Mouse (Mus musculus): ENCODE data around the gene Sf1. TPM values are rescaled to one million over a fixed set of nuclear protein-coding genes. Genes with fewer than 3 reads are reported as not detected.

Gene Sf1
- polyA plus RNA-seq, 1 experiment from 2014 or later = 86.7 TPM

GRCm38 (mm10) chr19:6407816-6408510 is 44.5 kb downstream of the Sf1 start:
- ATAC-seq (replicated peaks; ENCODE audit: extremely low read depth, insufficient read depth, low FRiP score) = no peak
- WGBS = 68% methylated on average over 16 of the region's 16 CpGs
- H3K36me3 ChIP-seq (ENCODE audit: control insufficient read depth, insufficient read depth) = no peaks in the 10 kb centered on the region

GRCm38 (mm10) chr19:6408749-6409148 is 45.3 kb downstream of the Sf1 start:
- no peaks in the 10 kb centered on the region for H3K9me3 ChIP-seq (replicated peaks; ENCODE audit: control insufficient read depth, low read length)
- H3K4me1 ChIP-seq (ENCODE audit: control insufficient read depth, insufficient read depth, low read length) = no peaks in the 10 kb centered on the region
- H3K27ac ChIP-seq (ENCODE audit: low read length) = no peak overlapping the region
- no peaks in the 10 kb centered on the region for H3K27me3 ChIP-seq (ENCODE audit: control insufficient read depth, insufficient read depth, low read length)
- 68% methylated on average over 8 of the region's 8 CpGs for WGBS
- ATAC-seq (replicated peaks; ENCODE audit: extremely low read depth, insufficient read depth, low FRiP score) = no peak
- no peaks in the 10 kb centered on the region for H3K36me3 ChIP-seq (ENCODE audit: control insufficient read depth, insufficient read depth)
- no peak overlapping the region for H3K4me3 ChIP-seq (ENCODE audit: low read length)
- no peak overlapping the region for H3K4me2 ChIP-seq (ENCODE audit: low read depth, low read length)
- H3K9ac ChIP-seq (ENCODE audit: low read length) = no peak overlapping the region

More at GRCm38 (mm10) chr19:6407816-6408510, 44.5 kb downstream of the Sf1 start:
- Histone ChIP-seq H3K4me2 (ENCODE audit: low read depth, low read length) (no peak overlapping the region), H3K27me3 (ENCODE audit: control insufficient read depth, insufficient read depth, low read length) (no peaks in the 10 kb centered on the region), H3K4me3 (ENCODE audit: low read length) (no peak overlapping the region), H3K27ac (ENCODE audit: low read length) (no peak overlapping the region), H3K4me1 (ENCODE audit: control insufficient read depth, insufficient read depth, low read length) (no peaks in the 10 kb centered on the region), H3K9me3 (replicated peaks; ENCODE audit: control insufficient read depth, low read length) (no peaks in the 10 kb centered on the region), H3K9ac (ENCODE audit: low read length) (no peak overlapping the region)

GRCm38 (mm10) chr19:6409176-6409575 is 45.7 kb downstream of the Sf1 start:
- 68% methylated on average over 5 of the region's 5 CpGs for WGBS
- H3K9ac ChIP-seq (ENCODE audit: low read length) = no peak overlapping the region
- H3K4me3 ChIP-seq (ENCODE audit: low read length) = no peak overlapping the region
- H3K36me3 ChIP-seq (ENCODE audit: control insufficient read depth, insufficient read depth) = no peaks in the 10 kb centered on the region
- no peak overlapping the region for H3K4me2 ChIP-seq (ENCODE audit: low read depth, low read length)
- no peak for ATAC-seq (replicated peaks; ENCODE audit: extremely low read depth, insufficient read depth, low FRiP score)
- no peaks in the 10 kb centered on the region for H3K27me3 ChIP-seq (ENCODE audit: control insufficient read depth, insufficient read depth, low read length)
- no peak overlapping the region for H3K27ac ChIP-seq (ENCODE audit: low read length)
- no peaks in the 10 kb centered on the region for H3K9me3 ChIP-seq (replicated peaks; ENCODE audit: control insufficient read depth, low read length)
- H3K4me1 ChIP-seq (ENCODE audit: control insufficient read depth, insufficient read depth, low read length) = no peaks in the 10 kb centered on the region

GRCm38 (mm10) chr19:6409936-6410335 is 46.4 kb downstream of the Sf1 start:
- H3K27ac ChIP-seq (ENCODE audit: low read length) = no peak overlapping the region
- ATAC-seq (replicated peaks; ENCODE audit: extremely low read depth, insufficient read depth, low FRiP score) = no peak
- no peaks in the 10 kb centered on the region for H3K36me3 ChIP-seq (ENCODE audit: control insufficient read depth, insufficient read depth)
- H3K27me3 ChIP-seq (ENCODE audit: control insufficient read depth, insufficient read depth, low read length) = no peaks in the 10 kb centered on the region
- no peak overlapping the region for H3K9ac ChIP-seq (ENCODE audit: low read length)
- no peak overlapping the region for H3K4me3 ChIP-seq (ENCODE audit: low read length)
- 74% methylated on average over 5 of the region's 5 CpGs for WGBS
- no peaks in the 10 kb centered on the region for H3K9me3 ChIP-seq (replicated peaks; ENCODE audit: control insufficient read depth, low read length)
- no peaks in the 10 kb centered on the region for H3K4me1 ChIP-seq (ENCODE audit: control insufficient read depth, insufficient read depth, low read length)
- no peak overlapping the region for H3K4me2 ChIP-seq (ENCODE audit: low read depth, low read length)

GRCm38 (mm10) chr19:6412798-6413197 is 49.3 kb downstream of the Sf1 start:
- no peak for ATAC-seq (replicated peaks; ENCODE audit: extremely low read depth, insufficient read depth, low FRiP score)
- peaks cover 7% of the 10 kb centered on the region for H3K27me3 ChIP-seq (ENCODE audit: control insufficient read depth, insufficient read depth, low read length)
- 56% methylated on average over 14 of the region's 14 CpGs for WGBS

GRCm38 (mm10) chr19:6415454-6415853 is 52.0 kb downstream of the Sf1 start:
- Histone ChIP-seq H3K27me3 (ENCODE audit: control insufficient read depth, insufficient read depth, low read length) (peaks cover 30% of the 10 kb centered on the region), H3K4me1 (ENCODE audit: control insufficient read depth, insufficient read depth, low read length) (peaks cover 9% of the 10 kb centered on the region; the same call in 1 of the 2 replicates), H3K27ac (ENCODE audit: low read length) (no peak overlapping the region), H3K9me3 (replicated peaks; ENCODE audit: control insufficient read depth, low read length) (no peaks in the 10 kb centered on the region), H3K9ac (ENCODE audit: low read length) (no peak overlapping the region), H3K4me2 (ENCODE audit: low read depth, low read length) (no peak overlapping the region), H3K36me3 (ENCODE audit: control insufficient read depth, insufficient read depth) (no peaks in the 10 kb centered on the region), H3K4me3 (ENCODE audit: low read length) (no peak overlapping the region)
- WGBS = 22% methylated on average over 6 of the region's 6 CpGs
- no peak for ATAC-seq (replicated peaks; ENCODE audit: extremely low read depth, insufficient read depth, low FRiP score)

More at GRCm38 (mm10) chr19:6412798-6413197, 49.3 kb downstream of the Sf1 start:
- no peak overlapping the region for H3K27ac ChIP-seq (ENCODE audit: low read length)
- H3K9ac ChIP-seq (ENCODE audit: low read length) = no peak overlapping the region
- H3K4me2 ChIP-seq (ENCODE audit: low read depth, low read length) = no peak overlapping the region
- H3K9me3 ChIP-seq (replicated peaks; ENCODE audit: control insufficient read depth, low read length) = no peaks in the 10 kb centered on the region
- no peak overlapping the region for H3K4me3 ChIP-seq (ENCODE audit: low read length)
- H3K4me1 ChIP-seq (ENCODE audit: control insufficient read depth, insufficient read depth, low read length) = 0 out of 2 replicates have a peak, but pooled peaks cover 2% of the 10 kb centered on the region
- H3K36me3 ChIP-seq (ENCODE audit: control insufficient read depth, insufficient read depth) = no peaks in the 10 kb centered on the region

GRCm38 (mm10) chr19:6416124-6416770 is 52.8 kb downstream of the Sf1 start:
- no peak overlapping the region for H3K9ac ChIP-seq (ENCODE audit: low read length)
- H3K36me3 ChIP-seq (ENCODE audit: control insufficient read depth, insufficient read depth) = no peaks in the 10 kb centered on the region
- H3K27me3 ChIP-seq (ENCODE audit: control insufficient read depth, insufficient read depth, low read length) = peaks cover 37% of the 10 kb centered on the region
- H3K27ac ChIP-seq (ENCODE audit: low read length) = no peak overlapping the region
- no peak overlapping the region for H3K4me2 ChIP-seq (ENCODE audit: low read depth, low read length)
- peaks cover 9% of the 10 kb centered on the region; the same call in 1 of the 2 replicates for H3K4me1 ChIP-seq (ENCODE audit: control insufficient read depth, insufficient read depth, low read length)
- H3K9me3 ChIP-seq (replicated peaks; ENCODE audit: control insufficient read depth, low read length) = no peaks in the 10 kb centered on the region
- 16% methylated on average over 9 of the region's 9 CpGs for WGBS
- no peak for ATAC-seq (replicated peaks; ENCODE audit: extremely low read depth, insufficient read depth, low FRiP score)
- H3K4me3 ChIP-seq (ENCODE audit: low read length) = no peak overlapping the region

- no peak for ATAC-seq (replicated peaks; ENCODE audit: extremely low read depth, insufficient read depth, low FRiP score)
- Histone ChIP-seq H3K36me3 (ENCODE audit: control insufficient read depth, insufficient read depth) (no peaks in the 10 kb centered on the region), H3K4me2 (ENCODE audit: low read depth, low read length) (no peak overlapping the region), H3K27ac (ENCODE audit: low read length) (no peak overlapping the region), H3K4me3 (ENCODE audit: low read length) (no peak overlapping the region), H3K9ac (ENCODE audit: low read length) (no peak overlapping the region), H3K4me1 (ENCODE audit: control insufficient read depth, insufficient read depth, low read length) (peaks cover 9% of the 10 kb centered on the region; the same call in 1 of the 2 replicates), H3K27me3 (ENCODE audit: control insufficient read depth, insufficient read depth, low read length) (peaks cover 42% of the 10 kb centered on the region), H3K9me3 (replicated peaks; ENCODE audit: control insufficient read depth, low read length) (no peaks in the 10 kb centered on the region)
- WGBS = 66% methylated on average over 12 of the region's 12 CpGs
Observed at GRCm38 (mm10) chr19:6416894-6417761, 53.6 kb downstream of the Sf1 start.
